Comparison of ENCODE assay signal across 8 mouse cellular contexts in genomic region chr17:35263523-35263883, GRCm38 (mm10). TPM values are rescaled to one million over a fixed set of nuclear protein-coding genes. Genes with fewer than 3 reads are reported as not detected.
DNase-seq lines count a peak whose midpoint lies in the region; ATAC-seq and TF ChIP-seq lines count a peak whose summit lies in the region.

No protein-coding gene starts in this region.

- H3K4me3 ChIP-seq in gastrocnemius, adult 2 months = peak overlapping the region; percentile 89
- H3K4me3 ChIP-seq in brown adipose tissue, adult 24 weeks (ENCODE audit: insufficient read depth, low read depth, low read length) = peak overlapping the region; percentile 90
- H3K4me3 ChIP-seq in hindbrain, embryonic 15.5 days = peak overlapping the region; percentile 69
- H3K4me3 ChIP-seq in lung, postnatal 0 days (ENCODE audit: low read depth, low read length) = peak overlapping the region; percentile 77

- H3K9ac ChIP-seq in hindbrain, embryonic 15.5 days = peak overlapping the region; percentile 55
- peak overlapping the region; percentile 68 for H3K9ac ChIP-seq in lung, postnatal 0 days (replicated peaks; ENCODE audit: low read depth)

- no peak for DNase-seq in gastrocnemius, adult 2 months
- DNase-seq in gastrocnemius, postnatal 25 days = no peak
- peak; percentile 44 for DNase-seq in lung, postnatal 0 days (ENCODE audit: low spot score)
- DNase-seq in layer of hippocampus, postnatal 10 days (ENCODE audit: low spot score in 2 of 2) = no peak
- no peak for DNase-seq in frontal cortex, postnatal 25 days (ENCODE audit: low spot score in 2 of 2)
- no peak for DNase-seq in thymus, postnatal 10 days (ENCODE audit: low spot score in 2 of 2)

- H3K27ac ChIP-seq in gastrocnemius, adult 2 months = peak overlapping the region; percentile 86
- H3K27ac ChIP-seq in brown adipose tissue, adult 24 weeks (replicated peaks; ENCODE audit: low read depth, low read length) = peak overlapping the region; percentile 84
- no peak overlapping the region for H3K27ac ChIP-seq in hindbrain, embryonic 15.5 days (replicated peaks)
- 0 out of 2 replicates have a peak overlapping the region, but pooled peaks have one; percentile 38 for H3K27ac ChIP-seq in lung, postnatal 0 days (ENCODE audit: low read length)

- H3K4me2 ChIP-seq in hindbrain, embryonic 15.5 days = peak overlapping the region; percentile 74
- peak overlapping the region; percentile 98 for H3K4me2 ChIP-seq in lung, postnatal 0 days (replicated peaks; ENCODE audit: low read depth, low read length)

- 0 out of 2 replicates have a peak, but pooled peaks cover 2% of the 10 kb centered on the region for H3K27me3 ChIP-seq in hindbrain, embryonic 15.5 days
- H3K27me3 ChIP-seq in lung, postnatal 0 days (replicated peaks; ENCODE audit: insufficient read depth, low read length) = no peaks in the 10 kb centered on the region

- TF ChIP-seq CTCF in gastrocnemius, adult 2 months (IDR thresholded peaks at IDR 0.05) = no peak
- TF ChIP-seq CTCF in lung, postnatal 0 days (IDR thresholded peaks at IDR 0.05) = no peak

- intact Hi-C loops in gastrocnemius, adult 2 months (cut with DNase I) = no loop called here

- H3K4me1 ChIP-seq in brown adipose tissue, adult 24 weeks (ENCODE audit: control insufficient read depth, insufficient read depth, insufficient read length, low read length) = peaks cover 7% of the 10 kb centered on the region
- peaks cover 10% of the 10 kb centered on the region for H3K4me1 ChIP-seq in hindbrain, embryonic 15.5 days (replicated peaks)
- H3K4me1 ChIP-seq in lung, postnatal 0 days (ENCODE audit: insufficient read depth, low read depth, low read length) = no peaks in the 10 kb centered on the region; the same call in 1 of the 2 replicates

- no peak for TF ChIP-seq EP300 in lung, postnatal 0 days (IDR thresholded peaks at IDR 0.05)

- no peaks in the 10 kb centered on the region for H3K9me3 ChIP-seq in hindbrain, embryonic 15.5 days
- no peaks in the 10 kb centered on the region for H3K9me3 ChIP-seq in lung, postnatal 0 days (ENCODE audit: low read length)

- H3K36me3 ChIP-seq in hindbrain, embryonic 15.5 days = no peaks in the 10 kb centered on the region
- H3K36me3 ChIP-seq in lung, postnatal 0 days (ENCODE audit: insufficient read depth, low read length) = no peaks in the 10 kb centered on the region

- WGBS in hindbrain, embryonic 15.5 days = 1% methylated on average over 31 of the region's 31 CpGs
- 3% methylated on average over 15 of the region's 31 CpGs for WGBS in lung, postnatal 0 days

- no peak; the same call in 1 of the 2 replicates for ATAC-seq in hindbrain, embryonic 15.5 days (ENCODE audit: low FRiP score, low read depth)
- ATAC-seq in lung, postnatal 0 days = peak; percentile 18

RNA-seq across cellular contexts. Expression of gene H2-D1, which starts 1.0 kb away (rescaled TPM):
- total RNA-seq in gastrocnemius, adult 2 months (2021) = 10 to 100 TPM; 30.4 to 38.5 TPM
- total RNA-seq in gastrocnemius, postnatal 25 days (2021) = 10 to 100 TPM; 30.2 to 57.3 TPM
- 284 and 411 TPM in 2 replicates for polyA plus RNA-seq in brown adipose tissue, adult 24 weeks (2012; ENCODE audit: insufficient read depth, insufficient read length, missing spikeins)
- 118 and 128 TPM in 2 replicates for polyA plus RNA-seq in hindbrain, embryonic 15.5 days (2015; fragmentation: Nextera tagmentation; extraction: Ambion mirVana)
- polyA plus RNA-seq in lung, postnatal 0 days (2015; fragmentation: Nextera tagmentation; extraction: Ambion mirVana) = 530 and 579 TPM in 2 replicates
- 10 to 100 TPM; 15.2 to 17.5 TPM for total RNA-seq in layer of hippocampus, postnatal 10 days (2021)

RNA-seq across cellular contexts. Expression of gene Ddx39b, which starts 22.0 kb away (rescaled TPM):
- total RNA-seq in gastrocnemius, adult 2 months (2021) = 10 to 100 TPM; 83.8 to 94.7 TPM
- total RNA-seq in gastrocnemius, postnatal 25 days (2021) = 10 to 100 TPM; 71.5 to 79.1 TPM
- polyA plus RNA-seq in brown adipose tissue, adult 24 weeks (2012; ENCODE audit: insufficient read depth, insufficient read length, missing spikeins) = 50.5 and 57.9 TPM in 2 replicates
- 361 and 365 TPM in 2 replicates for polyA plus RNA-seq in hindbrain, embryonic 15.5 days (2015; fragmentation: Nextera tagmentation; extraction: Ambion mirVana)
- polyA plus RNA-seq in lung, postnatal 0 days (2015; fragmentation: Nextera tagmentation; extraction: Ambion mirVana) = 161 and 170 TPM in 2 replicates
- 100 to 1,000 TPM; 257 to 272 TPM for total RNA-seq in layer of hippocampus, postnatal 10 days (2021)

RNA-seq across cellular contexts. Expression of gene Nfkbil1, which starts 27.9 kb away (rescaled TPM):
- total RNA-seq in gastrocnemius, adult 2 months (2021) = 1 to 10 TPM; 7.0 to 7.8 TPM
- 1 to 10 TPM; 5.6 to 6.8 TPM for total RNA-seq in gastrocnemius, postnatal 25 days (2021)
- 5.2 and 6.7 TPM in 2 replicates for polyA plus RNA-seq in brown adipose tissue, adult 24 weeks (2012; ENCODE audit: insufficient read depth, insufficient read length, missing spikeins)
- polyA plus RNA-seq in hindbrain, embryonic 15.5 days (2015; fragmentation: Nextera tagmentation; extraction: Ambion mirVana) = 10.8 and 12.0 TPM in 2 replicates
- polyA plus RNA-seq in lung, postnatal 0 days (2015; fragmentation: Nextera tagmentation; extraction: Ambion mirVana) = 11.2 and 12.2 TPM in 2 replicates
- total RNA-seq in layer of hippocampus, postnatal 10 days (2021) = 10 to 100 TPM; 14.2 to 15.5 TPM

RNA-seq across cellular contexts. Expression of gene Atp6v1g2, which starts 30.0 kb away (rescaled TPM):
- total RNA-seq in gastrocnemius, adult 2 months (2021) = 1 to 10 TPM; 1.9 to 2.0 TPM
- total RNA-seq in gastrocnemius, postnatal 25 days (2021) = 1 to 10 TPM; 1.9 to 2.3 TPM
- polyA plus RNA-seq in brown adipose tissue, adult 24 weeks (2012; ENCODE audit: insufficient read depth, insufficient read length, missing spikeins) = 2.7 and 4.0 TPM in 2 replicates
- polyA plus RNA-seq in hindbrain, embryonic 15.5 days (2015; fragmentation: Nextera tagmentation; extraction: Ambion mirVana) = 99.1 and 110 TPM in 2 replicates
- polyA plus RNA-seq in lung, postnatal 0 days (2015; fragmentation: Nextera tagmentation; extraction: Ambion mirVana) = 4.7 and 6.1 TPM in 2 replicates
- 100 to 1,000 TPM; 310 to 356 TPM for total RNA-seq in layer of hippocampus, postnatal 10 days (2021)

RNA-seq across cellular contexts. Expression of gene Gm16181, which starts 42.9 kb away (rescaled TPM):
- total RNA-seq in gastrocnemius, adult 2 months (2021) = not detected
- total RNA-seq in gastrocnemius, postnatal 25 days (2021) = under 1 TPM in 1 of 2 experiments, not detected in 1; 0.70 TPM
- polyA plus RNA-seq in brown adipose tissue, adult 24 weeks (2012; ENCODE audit: insufficient read depth, insufficient read length, missing spikeins) = not detected in 2 replicates
- polyA plus RNA-seq in hindbrain, embryonic 15.5 days (2015; fragmentation: Nextera tagmentation; extraction: Ambion mirVana) = 0.43 and 0.55 TPM in 2 replicates
- polyA plus RNA-seq in lung, postnatal 0 days (2015; fragmentation: Nextera tagmentation; extraction: Ambion mirVana) = 0.60 TPM in 1 of 2 replicates, not detected in the other
- total RNA-seq in layer of hippocampus, postnatal 10 days (2021) = not detected
